Mouse (Mus musculus): ENCODE measurements around the gene Ccdc61.
"Not testable (repeated sequence)": the region's sequence is repeated elsewhere in the genome, so short reads cannot be mapped to it uniquely, and the experiment has no call there.

Ccdc61 gene

DNA sequence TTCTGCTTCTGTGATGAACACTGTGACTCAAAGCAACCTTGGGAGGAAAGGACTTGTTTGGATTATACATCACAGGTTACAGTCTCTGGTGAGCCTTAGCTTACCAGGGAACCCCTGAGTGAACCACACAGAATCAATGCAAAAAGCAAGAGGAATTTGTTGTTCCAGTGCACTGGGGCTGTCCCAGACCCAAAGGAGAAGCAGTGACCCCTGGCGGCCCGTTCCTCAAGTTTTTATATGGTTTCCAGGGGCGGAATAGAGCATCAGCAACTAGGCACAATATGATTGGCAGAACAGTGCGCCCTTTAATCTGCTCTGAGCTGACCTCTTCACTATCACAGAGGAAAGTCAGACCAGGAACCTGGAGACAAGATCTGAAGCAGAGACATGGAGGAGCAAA, 6.0 kb upstream of the Ccdc61 start:
- no peak for DNase-seq (ENCODE audit: low read depth)

DNA sequence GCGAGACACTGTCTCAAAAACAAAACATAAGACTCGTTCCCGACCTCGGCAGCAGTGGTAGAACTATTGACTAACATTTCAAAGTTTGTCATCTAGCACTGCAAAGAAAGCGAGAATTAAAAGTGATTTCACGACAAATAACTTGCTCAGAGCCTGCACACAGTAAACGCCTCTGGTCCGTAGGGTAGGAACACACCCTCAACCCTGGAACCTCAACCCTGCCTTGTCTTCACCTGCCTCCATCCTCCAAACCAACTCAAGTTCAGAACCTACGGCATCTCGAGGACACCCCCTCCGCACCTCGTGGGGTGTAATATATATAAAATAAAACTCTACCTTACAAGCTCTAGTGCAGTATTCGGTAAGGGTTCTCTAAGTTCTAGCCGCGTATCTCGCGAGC, 418 bp downstream of the Ccdc61 start:
- no peak for DNase-seq (ENCODE audit: low read depth)

- no peak for DNase-seq (ENCODE audit: low read depth)
These were observed 5.2 kb downstream of the Ccdc61 start for GRCm38 (mm10) chr7:18904971-18905370.

- DNase-seq (ENCODE audit: low read depth): no peak
These were observed 7.7 kb downstream of the Ccdc61 start for GRCm38 (mm10) chr7:18902486-18902885.

DNA sequence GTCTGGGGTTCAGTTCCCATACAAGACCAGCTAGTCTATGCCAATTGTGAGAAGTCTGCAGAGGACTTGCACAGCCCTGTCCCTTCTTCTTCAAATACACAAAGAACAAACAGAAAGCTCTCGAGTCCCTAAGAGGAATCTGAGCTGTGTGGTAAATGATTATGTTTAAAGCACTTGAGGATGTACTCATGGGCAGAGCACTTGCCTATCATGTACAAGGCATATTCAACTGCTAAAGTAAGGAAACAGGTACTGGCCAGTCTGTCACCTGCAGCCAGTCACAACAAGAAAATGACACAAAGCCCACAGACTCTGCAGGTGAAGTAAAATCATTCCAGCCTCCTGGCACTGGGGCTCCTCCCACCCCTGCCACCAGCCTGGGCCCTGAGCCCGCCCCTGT, 9.7 kb downstream of the Ccdc61 start:
- DNase-seq (ENCODE audit: low read depth): no peak

DNA sequence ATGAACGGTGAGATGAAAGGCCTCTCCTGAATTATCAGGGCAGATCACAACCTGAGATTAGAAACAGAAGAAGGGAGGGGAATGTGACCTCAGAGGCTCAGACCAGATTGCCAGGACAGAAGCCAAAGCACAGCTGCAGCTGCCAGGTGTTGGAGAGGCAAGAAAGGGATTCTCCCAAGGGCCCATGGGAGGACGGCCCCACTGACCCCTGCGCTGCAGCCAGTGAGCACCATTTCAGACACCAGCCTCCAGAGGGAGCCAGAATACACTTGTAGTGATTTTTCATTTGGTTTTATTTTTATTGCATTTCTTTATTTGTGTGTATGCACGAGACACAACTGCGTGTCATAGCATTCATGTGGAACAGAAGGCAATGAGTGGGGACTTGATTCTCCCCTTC, 13.7 kb downstream of the Ccdc61 start:
- DNase-seq (ENCODE audit: low read depth): peak; percentile 79

GRCm38 (mm10) chr7:18893651-18894430, 16.4 kb downstream of the Ccdc61 start:
- no peak for DNase-seq (ENCODE audit: low read depth)

DNA sequence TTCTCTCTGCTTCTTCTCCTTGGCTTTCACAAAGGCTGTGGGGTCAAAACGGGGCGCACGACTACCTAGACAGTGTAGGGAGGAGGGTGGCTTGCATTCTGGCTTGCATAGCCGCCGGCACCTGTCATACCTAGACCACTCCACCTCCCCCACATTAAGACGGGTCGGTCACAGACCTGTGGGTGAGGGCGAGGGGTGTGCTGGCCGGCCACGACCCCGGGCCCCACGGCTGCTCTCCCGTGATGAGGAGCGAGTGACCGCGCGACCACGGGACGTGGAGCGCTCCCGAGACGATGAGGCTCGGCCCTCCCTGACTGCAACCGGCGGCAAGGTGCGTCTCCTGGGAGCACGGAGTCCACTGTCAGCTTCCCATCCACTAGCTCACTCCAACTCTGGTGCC, 17.2 kb downstream of the Ccdc61 start:
- no peak for DNase-seq (ENCODE audit: low read depth)

DNA sequence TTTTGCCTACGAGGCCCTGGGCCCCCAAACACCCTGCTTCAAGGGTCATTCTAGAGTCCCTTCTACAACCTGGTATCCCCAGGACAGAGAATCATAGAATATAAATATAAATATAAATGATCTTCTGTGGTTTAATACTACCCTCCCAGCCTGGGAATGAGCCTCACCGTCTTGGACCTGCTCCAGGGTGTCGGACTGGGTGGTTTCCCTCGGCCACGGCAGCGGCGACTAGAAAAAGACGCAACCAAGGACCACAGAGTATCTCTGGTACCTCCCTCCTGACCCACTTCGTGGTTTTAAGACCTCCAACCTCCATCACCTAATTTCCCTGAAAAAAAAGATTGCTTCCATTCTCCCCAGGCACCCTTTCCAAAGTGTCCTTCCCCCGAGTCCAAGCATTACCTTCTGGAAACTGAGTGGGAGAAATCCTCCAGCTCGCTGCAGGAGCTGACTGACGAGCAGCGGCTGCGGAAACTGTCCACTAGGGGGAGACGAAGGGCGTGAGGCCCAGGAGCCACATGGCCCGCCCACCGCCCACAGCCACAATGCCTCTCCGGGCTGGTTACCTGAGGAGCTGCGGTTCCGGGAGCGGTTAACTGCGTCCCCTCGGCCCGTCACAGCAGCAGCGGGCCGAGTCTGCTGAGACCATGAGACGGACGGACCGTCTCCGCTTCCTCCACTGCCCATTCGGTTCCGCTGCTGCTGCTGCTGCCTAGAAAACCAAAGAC, 18.2 kb downstream of the Ccdc61 start:
- DNase-seq (ENCODE audit: low read depth): peak; percentile 90

- DNase-seq (ENCODE audit: low read depth): no peak
These were observed 19.4 kb downstream of the Ccdc61 start for GRCm38 (mm10) chr7:18890848-18891247.

DNA sequence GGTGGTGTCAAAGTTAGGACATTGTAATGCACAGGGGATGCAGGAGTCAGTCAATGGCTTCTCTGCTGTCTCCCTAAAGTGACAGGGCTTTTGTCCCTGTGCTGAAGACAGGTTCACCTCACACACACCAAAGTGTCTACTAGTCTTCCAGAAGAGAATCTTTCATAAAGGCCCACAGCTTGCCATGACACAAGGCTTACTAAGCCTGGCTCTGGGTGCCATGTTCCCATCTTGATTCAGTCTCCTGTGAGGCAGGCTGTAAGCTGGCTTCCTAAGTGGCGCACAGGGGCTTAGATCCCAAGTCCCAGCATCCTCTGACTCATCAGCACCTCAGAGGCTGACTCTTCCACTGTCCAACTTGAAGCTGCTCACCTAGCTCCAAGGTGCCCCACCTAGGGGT, 23.3 kb downstream of the Ccdc61 start:
- no peak for DNase-seq (ENCODE audit: low read depth)

DNA sequence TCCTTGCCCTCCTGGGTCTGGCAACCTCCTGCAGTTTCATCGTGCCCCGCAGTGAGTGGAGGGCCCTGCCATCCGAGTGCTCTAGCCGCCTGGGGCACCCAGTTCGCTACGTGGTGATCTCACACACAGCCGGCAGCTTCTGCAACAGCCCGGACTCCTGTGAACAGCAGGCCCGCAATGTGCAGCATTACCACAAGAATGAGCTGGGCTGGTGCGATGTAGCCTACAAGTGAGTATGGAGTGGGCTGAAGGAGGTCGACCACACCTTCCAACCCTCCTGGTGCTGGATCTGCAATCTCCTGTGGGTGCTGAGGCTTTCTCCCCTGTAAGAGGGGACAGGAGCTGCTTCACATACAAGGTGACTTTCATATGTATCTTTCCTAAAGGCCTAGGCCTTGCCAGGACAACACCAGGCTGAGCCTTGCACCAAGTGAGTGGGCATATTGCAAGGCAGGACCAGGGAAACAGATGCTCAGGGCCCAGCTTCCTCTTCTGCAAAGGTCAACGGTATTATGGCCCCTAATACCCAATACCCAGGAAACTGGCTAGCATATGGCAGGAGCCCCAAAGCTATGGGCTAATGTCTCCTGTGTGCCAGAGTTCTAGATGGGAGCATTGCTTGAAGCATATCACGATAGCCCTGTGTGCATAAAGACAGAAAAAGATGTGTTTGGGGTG, 25.3 kb downstream of the Ccdc61 start:
- DNase-seq (ENCODE audit: low read depth): no peak

DNA sequence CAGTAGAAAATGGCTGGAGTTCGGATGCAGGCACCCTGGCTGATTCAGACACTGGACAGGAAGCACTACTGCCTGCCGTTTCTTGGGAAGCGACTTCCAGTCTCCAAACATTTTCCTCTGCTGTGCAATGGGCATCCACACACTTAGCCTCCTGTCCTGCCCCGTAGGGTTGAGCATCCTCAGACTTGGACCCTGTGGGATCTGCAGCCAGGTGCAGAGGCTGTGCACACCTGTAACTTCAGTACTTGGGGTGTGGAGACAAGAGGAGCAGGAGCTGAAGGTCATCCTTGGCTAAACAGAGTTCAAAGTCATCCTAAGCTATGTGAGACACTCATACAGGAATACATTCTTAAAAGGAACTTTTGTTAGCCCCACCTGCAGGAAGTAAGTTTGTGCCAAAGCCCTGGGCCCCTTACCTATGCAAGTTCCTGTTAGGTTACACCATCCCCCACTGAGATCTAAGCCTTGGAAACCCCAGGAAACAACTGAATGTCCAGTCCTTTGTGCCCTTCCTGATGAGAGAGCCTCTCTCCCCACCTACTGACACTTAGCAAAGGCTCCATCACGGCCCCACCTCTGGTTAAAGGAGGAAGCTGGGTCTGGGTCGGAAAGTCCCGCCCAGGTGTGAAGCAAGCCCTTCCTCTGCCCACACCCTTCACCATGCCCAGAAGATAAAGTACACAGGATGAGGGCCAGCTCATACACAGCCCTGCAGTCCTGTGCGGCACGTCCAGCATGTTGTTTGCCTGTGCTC, 26.0 kb downstream of the Ccdc61 start:
- no peak for DNase-seq (ENCODE audit: low read depth)

GRCm38 (mm10) chr7:18878691-18879090, 31.5 kb downstream of the Ccdc61 start:
- DNase-seq (ENCODE audit: low read depth): no peak

GRCm38 (mm10) chr7:18875372-18875771, 34.8 kb downstream of the Ccdc61 start:
- DNase-seq (ENCODE audit: low read depth): no peak

DNA sequence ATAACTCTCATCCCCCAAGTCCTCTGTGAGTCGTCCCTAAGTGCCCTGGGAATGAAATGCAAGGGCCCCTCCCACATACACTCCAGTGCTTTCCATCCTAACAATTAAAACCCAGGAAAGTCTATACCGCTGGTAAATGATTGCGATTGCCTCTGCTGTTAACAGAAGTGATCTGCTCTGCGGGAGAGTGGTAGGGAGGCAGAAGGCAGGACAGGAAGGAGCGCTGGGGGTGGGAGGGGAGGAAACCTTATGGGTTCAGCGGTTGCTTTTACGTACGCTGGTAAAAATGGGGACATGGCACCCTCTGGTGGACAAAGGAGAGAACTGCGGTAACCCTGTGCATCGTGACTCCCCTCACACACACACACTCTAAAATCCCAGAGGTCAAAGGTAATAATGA, 37.0 kb downstream of the Ccdc61 start:
- DNase-seq (ENCODE audit: low read depth): peak; percentile 92

DNA sequence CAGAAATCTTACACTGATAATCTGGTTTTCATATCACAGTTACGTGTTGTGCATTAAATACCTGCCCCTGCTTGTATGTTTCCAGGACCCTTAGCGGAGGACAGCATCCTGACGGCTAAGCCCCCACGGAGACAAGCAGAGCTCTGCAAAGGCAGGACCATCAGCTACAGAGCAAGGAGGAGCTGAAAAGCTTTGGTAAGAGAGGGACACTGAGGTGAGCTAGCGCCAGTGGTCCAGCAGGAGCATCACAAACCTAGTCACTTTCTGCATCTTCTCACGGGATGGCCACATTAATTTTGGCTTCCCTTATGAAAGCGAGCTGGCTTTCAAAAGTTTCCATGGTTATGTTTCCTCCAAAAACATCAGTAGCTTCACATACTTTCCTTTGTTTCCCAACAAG, 37.4 kb downstream of the Ccdc61 start:
- DNase-seq (ENCODE audit: low read depth): no peak

DNA sequence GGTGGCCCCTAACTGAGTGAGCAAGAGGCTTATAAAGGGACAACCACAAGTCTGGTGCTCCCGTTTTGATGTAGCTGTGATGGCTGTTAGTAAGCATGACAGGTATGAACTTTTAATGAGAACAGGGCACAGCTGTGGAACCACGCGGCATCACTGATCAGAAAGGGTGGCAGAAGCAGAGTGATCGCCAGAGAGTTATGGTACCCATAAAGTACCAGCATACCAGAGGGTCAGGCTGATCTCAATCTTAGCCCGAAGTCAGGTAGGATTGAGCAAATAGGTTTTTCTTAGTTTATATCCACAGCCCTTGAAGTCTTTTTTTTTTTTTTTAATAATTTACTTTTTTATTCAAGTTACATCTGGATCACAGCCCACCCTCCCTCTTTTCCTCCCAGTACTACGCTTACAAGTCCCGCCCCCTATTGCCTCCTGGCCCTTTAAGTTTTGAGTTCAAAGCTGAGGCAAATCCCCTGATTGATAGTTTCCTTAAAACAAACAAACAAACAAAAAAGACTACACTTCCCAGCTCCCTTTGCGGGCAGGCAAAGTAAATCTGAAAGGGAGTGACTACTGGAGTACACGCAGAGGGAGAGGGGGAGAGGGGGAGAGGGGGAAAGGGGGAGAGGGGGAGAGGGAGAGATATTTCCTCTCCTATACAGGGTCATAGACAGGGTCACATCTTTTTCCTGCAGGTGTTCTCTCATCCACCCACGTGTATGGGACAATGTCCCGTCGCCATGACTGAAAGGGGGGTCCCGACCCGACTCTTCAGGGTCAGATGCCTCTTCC, 38.0 kb downstream of the Ccdc61 start:
- DNase-seq (ENCODE audit: low read depth): no peak

- DNase-seq (ENCODE audit: low read depth): not testable (repeated sequence)
These were observed 39.2 kb downstream of the Ccdc61 start, which contains the start of gene Pglyrp1 for GRCm38 (mm10) chr7:18871031-18871430. TSS of gene Pglyrp1 (plus strand) at chr7:18871331.

DNA sequence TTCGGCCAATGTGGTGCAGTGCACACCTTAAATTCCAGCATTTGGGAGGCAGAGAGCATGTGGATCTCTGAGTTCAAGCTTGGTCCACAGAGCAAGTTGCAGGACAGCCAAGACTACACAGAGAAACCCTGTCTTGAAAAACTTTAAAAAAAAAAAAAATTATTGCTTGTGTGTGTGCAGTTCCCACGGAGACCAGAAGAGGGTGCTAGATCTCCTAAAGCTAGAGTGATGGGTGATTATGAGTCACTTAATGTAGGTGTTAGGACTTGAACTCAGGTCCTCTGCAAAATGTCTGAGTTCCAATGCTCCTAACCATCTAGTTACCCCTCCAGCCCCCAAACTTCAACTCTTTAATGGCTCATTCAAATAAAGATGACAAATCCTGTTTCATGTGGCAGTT, 41.7 kb downstream of the Ccdc61 start:
- no peak for DNase-seq (ENCODE audit: low read depth)

- DNase-seq (ENCODE audit: low read depth): peak; percentile 51
These were observed 47.4 kb downstream of the Ccdc61 start for GRCm38 (mm10) chr7:18862801-18863200.

Data from NIH3T3 (cell line).